Mouse (Mus musculus) layer of hippocampus, postnatal 14 days (tissue): Measurements from ENCODE around the gene Brk1. TPM values are rescaled to one million over a fixed set of nuclear protein-coding genes. Genes with fewer than 3 reads are reported as not detected.

Source experiments
- DNase-seq, 2 experiments: peaks; one replicate each; pipeline ENCODE4 v3.0.0; 2021 to 2022; ENCODE audit warnings: low spot score in 2 of 2, mixed read lengths in 1 of 2
- long read RNA-seq, 2 experiments: library from polyadenylated mRNA; stranded (forward); transcript quantifications; one replicate each; pipeline ENCODE4 v2.0.0; 2021
- total RNA-seq, 2 experiments: library from RNA; stranded (reverse); gene quantifications; 2 replicates each; pipeline ENCODE4 v1.2.3; 2021

The Brk1 gene
- total RNA-seq = 100 to 1,000 TPM; 228 to 229 TPM
- long read RNA-seq, experiment 1, transcript Brk1-201 (3 exons, 1,095 nt) = major isoform, 79 of 120 reads
- long read RNA-seq, experiment 1, partial matches to known transcripts = 0 of 120 reads
- long read RNA-seq, experiment 1, other reads (novel, unspliced or antisense) = 41 of 120 reads
- long read RNA-seq, experiment 2, transcript Brk1-201 (3 exons, 1,095 nt) = major isoform, 125 of 214 reads
- long read RNA-seq, experiment 2, partial matches to known transcripts = 87 of 214 reads
- long read RNA-seq, experiment 2, other reads (novel, unspliced or antisense) = 2 of 214 reads

- peak; percentile 90 to 95 for DNase-seq
Observed at GRCm38 (mm10) chr6:113604432-113605223, at the start of gene Brk1. Brk1 (plus strand) TSS chr6:113604772.

GRCm38 (mm10) chr6:113559736-113560135, 44.8 kb upstream of the Brk1 start:
- DNase-seq = no peak

- DNase-seq = no peak
Observed at GRCm38 (mm10) chr6:113564557-113564956, 40.0 kb upstream of the Brk1 start.

GRCm38 (mm10) chr6:113576044-113576443, 28.5 kb upstream of the Brk1 start:
- peak in 1 of 2 experiments; percentile 59 for DNase-seq

GRCm38 (mm10) chr6:113579306-113579705, 25.3 kb upstream of the Brk1 start:
- no peak for DNase-seq

- no peak for DNase-seq
Observed at GRCm38 (mm10) chr6:113583023-113583422, 21.5 kb upstream of the Brk1 start.

GRCm38 (mm10) chr6:113585065-113585464, 19.5 kb upstream of the Brk1 start:
- no peak for DNase-seq

GRCm38 (mm10) chr6:113586466-113587183, 17.9 kb upstream of the Brk1 start:
- DNase-seq = peak in 1 of 2 experiments; percentile 11

- DNase-seq = no peak
Observed at GRCm38 (mm10) chr6:113592637-113593036, 11.9 kb upstream of the Brk1 start.

GRCm38 (mm10) chr6:113597945-113598344, 6.6 kb upstream of the Brk1 start:
- DNase-seq = no peak

- no peak for DNase-seq
Observed at GRCm38 (mm10) chr6:113599833-113600232, 4.7 kb upstream of the Brk1 start.

- DNase-seq = no peak
Observed at GRCm38 (mm10) chr6:113600543-113601139, 3.9 kb upstream of the Brk1 start, which contains the start of gene Fancd2os. Fancd2os (minus strand) TSS chr6:113600715.

GRCm38 (mm10) chr6:113602821-113603220, 1.8 kb upstream of the Brk1 start:
- no peak for DNase-seq

- DNase-seq = no peak
Observed at GRCm38 (mm10) chr6:113603993-113604392, 579 bp upstream of the Brk1 start.

GRCm38 (mm10) chr6:113605224-113605545, 613 bp downstream of the Brk1 start:
- peak in 1 of 2 experiments; percentile 50 for DNase-seq

- no peak for DNase-seq
Observed at GRCm38 (mm10) chr6:113608871-113609270, 4.3 kb downstream of the Brk1 start.

- no peak for DNase-seq
Observed at GRCm38 (mm10) chr6:113609293-113609692, 4.7 kb downstream of the Brk1 start.

- DNase-seq = no peak
Observed at GRCm38 (mm10) chr6:113612258-113612969, 7.8 kb downstream of the Brk1 start.

GRCm38 (mm10) chr6:113614152-113614551, 9.6 kb downstream of the Brk1 start:
- no peak for DNase-seq

- DNase-seq = peak; percentile 24 to 50
Observed at GRCm38 (mm10) chr6:113614997-113615396, 10.4 kb downstream of the Brk1 start.

- DNase-seq = no peak
Observed at GRCm38 (mm10) chr6:113615489-113615888, 10.9 kb downstream of the Brk1 start.
